Mouse (Mus musculus): Measurements from ENCODE around the gene Spata45. TPM values are rescaled to one million over a fixed set of nuclear protein-coding genes. Genes with fewer than 3 reads are reported as not detected.
A peak's percentile ranks its signal among the peaks of the same experiment; 100 is the strongest.

Gene Spata45
- total RNA-seq, 2 experiments from 2014 or later: not detected

GRCm38 (mm10) chr1:191035649-191036048 lies 790 bp upstream of the Spata45 start:
- no peak for DNase-seq (ENCODE audit: low spot score)
- intact Hi-C loops (cut with DNase I): no loop called here

GRCm38 (mm10) chr1:191037999-191038398 lies 1.6 kb downstream of the Spata45 start:
- DNase-seq (ENCODE audit: low spot score): no peak
- intact Hi-C loops (cut with DNase I): no loop called here

- intact Hi-C loops (cut with DNase I): no loop called here
- DNase-seq (ENCODE audit: low spot score): no peak
Measured at GRCm38 (mm10) chr1:191041352-191041751, 4.9 kb downstream of the Spata45 start.

- no peak for DNase-seq (ENCODE audit: low spot score)
- intact Hi-C loops (cut with DNase I): no loop called here
Measured at GRCm38 (mm10) chr1:191042106-191042505, 5.7 kb downstream of the Spata45 start.

GRCm38 (mm10) chr1:191042688-191043087 lies 6.2 kb downstream of the Spata45 start:
- intact Hi-C loops (cut with DNase I): no loop called here
- DNase-seq (ENCODE audit: low spot score): no peak

- no peak for DNase-seq (ENCODE audit: low spot score)
- intact Hi-C loops (cut with DNase I): no loop called here
Measured at GRCm38 (mm10) chr1:191045264-191045663, 8.8 kb downstream of the Spata45 start.

- intact Hi-C loops (cut with DNase I): no loop called here
- no peak for DNase-seq (ENCODE audit: low spot score)
Measured at GRCm38 (mm10) chr1:191046231-191046824, 9.9 kb downstream of the Spata45 start.

GRCm38 (mm10) chr1:191053555-191053954 lies 17.1 kb downstream of the Spata45 start:
- DNase-seq (ENCODE audit: low spot score): no peak
- intact Hi-C loops (cut with DNase I): no loop called here

- intact Hi-C loops (cut with DNase I): no loop called here
- DNase-seq (ENCODE audit: low spot score): no peak
Measured at GRCm38 (mm10) chr1:191054870-191055532, 18.6 kb downstream of the Spata45 start.

GRCm38 (mm10) chr1:191055533-191055873 lies 19.1 kb downstream of the Spata45 start:
- intact Hi-C loops (cut with DNase I): no loop called here

GRCm38 (mm10) chr1:191057461-191057860 lies 21.0 kb downstream of the Spata45 start:
- intact Hi-C loops (cut with DNase I): no loop called here
- DNase-seq (ENCODE audit: low spot score): no peak

More at GRCm38 (mm10) chr1:191055533-191055873, 19.1 kb downstream of the Spata45 start:
- DNase-seq (ENCODE audit: low spot score): no peak

GRCm38 (mm10) chr1:191062241-191062780 lies 25.9 kb downstream of the Spata45 start:
- DNase-seq (ENCODE audit: low spot score): no peak
- intact Hi-C loops (cut with DNase I): loop anchor here (2.0 kb wide), 1 partner anchor 36 kb away; the partner anchor contains the start of gene Flvcr1

GRCm38 (mm10) chr1:191062781-191063485 lies 26.5 kb downstream of the Spata45 start, which contains the start of the genes Tatdn3 and Nsl1:
Gene Tatdn3 (minus strand): TSS chr1:191062932.
Gene Nsl1 (plus strand): TSS chr1:191063012.
- intact Hi-C loops (cut with DNase I): loop anchor here (2.0 kb wide), 1 partner anchor 36 kb away; the partner anchor contains the start of gene Flvcr1
- peak; percentile 75 for DNase-seq (ENCODE audit: low spot score)

- intact Hi-C loops (cut with DNase I): loop anchor here (2.0 kb wide), 1 partner anchor 37 kb away; the partner anchor contains the start of gene Flvcr1
Measured at GRCm38 (mm10) chr1:191063700-191064099, 27.3 kb downstream of the Spata45 start.

GRCm38 (mm10) chr1:191064535-191064934 lies 28.1 kb downstream of the Spata45 start:
- intact Hi-C loops (cut with DNase I): no loop called here
- DNase-seq (ENCODE audit: low spot score): no peak

More at GRCm38 (mm10) chr1:191063700-191064099, 27.3 kb downstream of the Spata45 start:
- no peak for DNase-seq (ENCODE audit: low spot score)

GRCm38 (mm10) chr1:191065188-191065587 lies 28.7 kb downstream of the Spata45 start:
- no peak for DNase-seq (ENCODE audit: low spot score)
- intact Hi-C loops (cut with DNase I): no loop called here

- DNase-seq (ENCODE audit: low spot score): no peak
- intact Hi-C loops (cut with DNase I): no loop called here
Measured at GRCm38 (mm10) chr1:191068377-191068776, 31.9 kb downstream of the Spata45 start.

- no peak for DNase-seq (ENCODE audit: low spot score)
- intact Hi-C loops (cut with DNase I): no loop called here
Measured at GRCm38 (mm10) chr1:191070259-191070658, 33.8 kb downstream of the Spata45 start.

GRCm38 (mm10) chr1:191071613-191072012 lies 35.2 kb downstream of the Spata45 start:
- intact Hi-C loops (cut with DNase I): no loop called here
- DNase-seq (ENCODE audit: low spot score): no peak

GRCm38 (mm10) chr1:191072329-191072913 lies 36.0 kb downstream of the Spata45 start:
- intact Hi-C loops (cut with DNase I): no loop called here
- no peak for DNase-seq (ENCODE audit: low spot score)
